Mouse (Mus musculus) forebrain, embryonic 11.5 days (tissue): ENCODE results near the gene Paqr5. TPM values are rescaled to one million over a fixed set of nuclear protein-coding genes. Genes with fewer than 3 reads are reported as not detected.
A peak's percentile ranks its signal among the peaks of the same experiment; 100 is the strongest.

Source experiments
- ATAC-seq: fragments of 200-750 bp; cut with Nextera tagmentation; replicated peaks from 2 replicates; pipeline ENCODE4 v1.8.0; 2017; ENCODE audit warnings: moderate TSS enrichment; ENCODE audit not compliant: low FRiP score
- DNase-seq: peaks from one replicate; pipeline ENCODE4 v3.0.0-alpha.2; 2017; ENCODE audit warnings: low spot score
- H3K27ac ChIP-seq: fragments of 300-500 bp; sonication (generic); 2 replicates; pipeline ENCODE4 v1.5.1; 2014; ENCODE audit warnings: low read depth, low read length
- H3K27me3 ChIP-seq: fragments of 300-500 bp; sonication (generic); 2 replicates; pipeline ENCODE4 v1.6.1; 2014; ENCODE audit warnings: mild to moderate bottlenecking, low read length, mixed read lengths; ENCODE audit not compliant: control insufficient read depth, insufficient read depth
- H3K36me3 ChIP-seq: fragments of 300-500 bp; sonication (generic); 2 replicates; pipeline ENCODE4 v1.6.1; 2014; ENCODE audit warnings: mild to moderate bottlenecking, low read length, moderate library complexity, mixed read lengths; ENCODE audit not compliant: control insufficient read depth, insufficient read depth
- H3K4me1 ChIP-seq: fragments of 300-500 bp; sonication (generic); replicated peaks from 2 replicates; pipeline ENCODE4 v1.6.1; 2014; ENCODE audit warnings: low read length, mixed read lengths; ENCODE audit not compliant: control insufficient read depth, insufficient read depth
- H3K4me2 ChIP-seq: fragments of 300-500 bp; sonication (generic); 2 replicates; pipeline ENCODE4 v1.6.1; 2014; ENCODE audit warnings: low read depth, mild to moderate bottlenecking, low read length, moderate library complexity, mixed read lengths; ENCODE audit not compliant: severe bottlenecking
- H3K4me3 ChIP-seq: fragments of 300-500 bp; sonication (generic); 2 replicates; pipeline ENCODE4 v1.5.1; 2014; ENCODE audit warnings: low read depth, low read length
- H3K9ac ChIP-seq: fragments of 300-500 bp; sonication (generic); 2 replicates; pipeline ENCODE4 v1.6.1; 2014; ENCODE audit warnings: low read length
- H3K9me3 ChIP-seq: fragments of 300-500 bp; sonication (generic); 2 replicates; pipeline ENCODE4 v1.6.1; 2016; ENCODE audit warnings: low read length, mixed read lengths; ENCODE audit not compliant: control insufficient read depth
- WGBS: fragments of 180-500 bp; shearing (Covaris S2); extraction: QIAGEN DNeasy Blood & Tissue Kit; methylation state at CpG from one replicate; pipeline ENCODE4 v1.1.7; 2014; 5-methylcytosine and 5-hydroxymethylcytosine counted together
- polyA plus RNA-seq: library from polyadenylated mRNA; unstranded; fragments of >200 nt; fragmentation: Nextera tagmentation; extraction: Ambion mirVana; gene quantifications from 2 replicates; pipeline ENCODE4 v1.2.1, GENCODE M21; 2014

Gene Paqr5
- polyA plus RNA-seq, 1 experiment from 2014 or later: 0.60 TPM

DNA sequence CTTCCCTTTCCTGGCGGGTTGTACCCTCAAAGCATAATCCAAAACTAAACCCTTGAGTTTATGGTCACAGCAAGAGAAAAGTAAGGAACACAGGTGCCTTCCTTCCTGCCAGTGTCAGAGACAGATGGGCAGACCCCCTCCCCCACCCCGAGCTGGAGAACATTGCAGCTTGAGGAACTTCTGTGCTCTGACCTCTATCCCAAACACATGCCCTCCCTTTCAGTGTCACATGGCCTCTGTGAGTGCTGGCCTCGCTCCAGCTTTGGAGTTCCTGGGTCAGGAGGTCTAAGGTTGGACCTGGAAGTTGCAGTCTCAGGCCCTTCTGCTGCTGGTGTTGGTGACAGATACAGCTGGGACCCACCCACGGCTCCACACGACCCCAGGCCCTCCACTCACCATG lies 65.9 kb downstream of the Paqr5 start:
- H3K4me2 ChIP-seq: no peak overlapping the region
- no peaks in the 10 kb centered on the region for H3K36me3 ChIP-seq
- no peaks in the 10 kb centered on the region for H3K4me1 ChIP-seq
- DNase-seq (no peak), ATAC-seq (no peak)
- no peak overlapping the region for H3K27ac ChIP-seq
- no peak overlapping the region for H3K9ac ChIP-seq
- no peak overlapping the region for H3K4me3 ChIP-seq
- H3K27me3 ChIP-seq: no peaks in the 10 kb centered on the region
- H3K9me3 ChIP-seq: no peaks in the 10 kb centered on the region
- WGBS: 71% methylated on average over 5 of the region's 5 CpGs

DNA sequence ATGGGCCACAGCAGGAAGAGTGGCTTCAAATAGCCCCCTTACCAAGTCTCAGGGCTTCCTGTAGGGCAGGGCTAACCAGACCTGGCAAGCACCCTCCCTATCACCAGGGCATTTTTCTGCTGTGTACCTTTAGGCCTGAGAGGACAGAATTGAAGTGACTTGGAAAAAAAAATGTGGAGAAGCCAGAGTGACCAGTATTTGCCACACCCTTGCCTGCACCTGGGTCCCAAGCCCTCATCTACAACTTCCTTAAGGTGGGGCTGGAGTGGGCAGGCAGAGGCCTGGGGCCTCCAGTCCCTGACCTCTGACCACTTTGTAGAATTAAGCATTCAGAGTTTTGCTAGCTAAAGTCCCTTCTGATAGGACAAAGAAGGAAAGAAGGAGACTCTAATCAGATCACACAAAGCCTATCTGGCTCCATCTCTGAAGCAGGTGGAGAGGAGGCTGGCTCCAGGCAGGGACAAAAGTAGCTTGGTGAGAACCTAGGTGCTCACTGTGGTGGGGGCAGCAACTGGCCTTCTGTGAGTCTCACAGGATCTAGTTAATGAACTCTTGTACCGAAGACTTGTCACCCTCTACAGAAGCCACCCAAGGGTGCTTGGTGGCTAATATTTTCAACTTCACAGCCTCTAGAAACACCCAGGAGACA lies 66.6 kb downstream of the Paqr5 start:
- Histone ChIP-seq H3K27ac (no peak overlapping the region), H3K27me3 (no peaks in the 10 kb centered on the region), H3K4me1 (no peaks in the 10 kb centered on the region), H3K4me3 (no peak overlapping the region), H3K36me3 (no peaks in the 10 kb centered on the region), H3K9me3 (no peaks in the 10 kb centered on the region), H3K4me2 (no peak overlapping the region), H3K9ac (no peak overlapping the region)
- DNase-seq: no peak
- ATAC-seq: no peak
- 77% methylated on average over 1 of the region's 1 CpGs for WGBS

DNA sequence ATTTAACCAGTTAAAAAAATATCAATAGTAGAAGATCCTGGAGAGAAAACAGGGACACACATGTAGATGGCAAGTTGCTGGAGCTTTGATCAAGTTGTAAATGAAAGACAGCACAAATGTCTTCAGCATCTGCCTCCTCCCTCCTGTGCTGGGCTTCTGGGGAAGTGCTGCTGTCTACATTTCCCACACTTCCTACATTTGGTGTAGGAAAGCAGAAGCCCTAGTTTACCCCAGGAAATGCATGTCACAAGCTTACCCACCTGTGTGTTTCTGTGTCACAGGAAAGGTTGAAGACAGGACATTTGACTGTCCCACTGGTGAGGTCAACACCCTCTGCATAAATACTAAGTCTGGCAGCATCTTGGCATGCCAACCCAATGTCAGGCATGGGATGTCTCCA lies 71.9 kb downstream of the Paqr5 start:
- Histone ChIP-seq H3K4me3 (no peak overlapping the region), H3K27ac (no peak overlapping the region), H3K4me1 (0 out of 2 replicates have a peak, but pooled peaks cover 1% of the 10 kb centered on the region), H3K9me3 (no peaks in the 10 kb centered on the region), H3K27me3 (no peaks in the 10 kb centered on the region), H3K9ac (no peak overlapping the region), H3K36me3 (no peaks in the 10 kb centered on the region), H3K4me2 (no peak overlapping the region)
- DNase-seq (no peak), ATAC-seq (no peak)

DNA sequence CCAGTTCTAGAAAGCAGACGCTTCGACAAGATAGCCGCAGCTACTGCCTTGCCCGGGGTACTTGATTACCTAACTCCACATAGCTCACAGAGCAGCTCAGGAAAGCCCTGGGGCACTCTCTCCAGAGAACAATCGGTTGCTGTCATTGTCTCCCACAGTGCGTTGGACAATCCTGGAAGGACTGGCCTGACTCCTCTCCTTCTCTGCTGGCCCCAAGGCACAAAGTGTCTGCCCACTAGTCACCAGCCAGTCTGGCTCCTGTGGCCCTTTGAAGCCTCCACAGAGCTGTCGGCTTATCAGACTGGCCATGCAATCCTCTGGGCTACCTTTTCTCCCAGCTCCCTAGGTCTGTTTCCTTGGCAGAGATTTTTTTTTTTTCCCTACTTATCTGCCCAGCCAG lies 74.4 kb downstream of the Paqr5 start:
- H3K27me3 ChIP-seq: no peaks in the 10 kb centered on the region
- no peaks in the 10 kb centered on the region for H3K9me3 ChIP-seq
- DNase-seq (no peak), ATAC-seq (no peak)
- H3K4me3 ChIP-seq: no peak overlapping the region
- H3K27ac ChIP-seq: no peak overlapping the region
- no peak overlapping the region for H3K9ac ChIP-seq
- H3K4me2 ChIP-seq: no peak overlapping the region
- H3K4me1 ChIP-seq: peaks cover 3% of the 10 kb centered on the region; the same call in 1 of the 2 replicates
- no peaks in the 10 kb centered on the region for H3K36me3 ChIP-seq
- WGBS: 53% methylated on average over 7 of the region's 7 CpGs

DNA sequence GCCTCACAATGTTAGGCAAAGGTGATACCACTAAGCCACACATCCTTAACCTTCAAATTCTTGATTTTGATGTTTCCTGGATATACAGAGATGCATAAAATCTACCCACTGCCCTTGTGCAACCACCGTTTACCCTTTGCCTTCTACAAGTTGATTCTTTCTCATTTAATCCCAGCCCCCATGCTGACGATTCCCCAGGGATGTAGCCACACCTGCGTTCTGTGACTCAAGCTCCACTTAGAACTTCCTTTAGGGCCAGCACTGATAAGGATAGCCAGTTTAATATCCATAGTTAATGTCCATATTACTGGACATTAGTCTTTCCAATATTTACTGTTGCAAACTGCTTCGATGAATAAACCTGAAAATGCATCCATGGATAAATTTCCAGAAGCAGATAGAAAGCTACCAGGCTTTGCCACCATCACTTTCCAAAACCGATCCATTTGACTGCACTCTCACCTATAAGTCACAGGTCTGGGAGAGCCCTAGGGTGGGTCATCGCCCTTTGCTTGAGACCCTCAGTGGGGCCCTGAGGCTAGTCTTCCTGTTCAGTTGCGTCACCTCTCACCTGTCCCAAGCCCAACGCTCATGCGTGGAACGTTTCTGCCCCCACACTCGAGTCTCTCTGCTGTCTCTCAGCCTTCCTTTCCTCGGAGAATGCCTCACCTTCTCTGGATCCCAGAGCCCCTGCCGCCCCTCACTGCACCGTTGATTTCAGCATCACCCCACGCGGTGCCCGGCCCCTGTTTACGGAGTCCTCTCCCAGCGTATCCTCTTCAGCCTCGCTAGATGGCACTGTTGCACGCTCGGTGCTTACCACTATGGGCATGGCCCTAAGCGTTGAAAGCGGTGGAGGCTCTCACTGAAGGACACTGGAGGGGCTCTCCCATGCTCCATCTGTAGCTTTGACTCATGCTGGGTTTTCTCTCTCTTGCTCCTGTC lies 79.0 kb downstream of the Paqr5 start:
- 8% methylated on average over 24 of the region's 24 CpGs for WGBS
- DNase-seq: peak; percentile 91
- H3K27ac ChIP-seq: no peak overlapping the region

DNA sequence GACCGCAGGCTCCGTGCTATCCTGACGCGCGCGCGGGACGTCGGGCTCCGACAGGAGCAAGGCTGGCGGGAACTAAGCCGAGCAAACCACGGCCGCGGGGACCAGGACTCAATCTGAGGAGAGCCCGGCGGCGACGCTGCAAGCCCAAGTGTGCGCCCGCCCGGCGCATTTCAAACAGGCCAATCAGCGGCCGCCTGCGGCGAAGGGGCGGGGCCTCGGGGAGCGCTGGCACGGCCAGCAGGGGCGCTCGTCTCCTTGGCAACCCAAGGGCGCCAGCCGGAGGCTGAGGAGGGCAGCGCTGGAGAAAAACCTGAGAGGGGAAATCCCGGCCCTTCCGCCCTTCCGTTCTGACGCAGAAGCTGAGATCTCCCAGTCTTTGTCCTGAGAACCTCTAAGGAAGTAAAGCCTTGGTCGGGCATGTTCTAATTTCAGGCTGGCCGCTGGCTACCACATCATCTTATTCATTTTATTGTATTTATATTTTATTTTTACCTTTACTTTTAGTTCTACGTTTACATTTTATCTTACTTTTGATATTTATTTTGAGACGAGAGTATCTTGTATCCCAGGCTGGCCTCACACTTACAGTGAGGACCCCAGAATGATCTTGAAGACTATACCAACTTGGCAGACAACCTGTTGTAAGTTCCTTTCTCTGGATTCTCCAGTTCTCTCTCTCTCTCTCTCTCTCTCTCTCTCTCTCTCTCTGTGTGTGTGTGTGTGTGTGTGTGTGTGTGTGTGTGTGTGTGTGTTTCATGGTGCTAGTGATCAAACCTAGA lies 79.8 kb downstream of the Paqr5 start, which contains the start of gene Kif23:
Gene Kif23 (minus strand): TSS at position 152 of the 779 bp plus-strand sequence.
- Histone ChIP-seq H3K4me3 (peak within 1 kb of the TSS; percentile 89), H3K27me3 (no peaks in the 10 kb centered on the region), H3K36me3 (peaks cover 2% of the 10 kb centered on the region; the same call in 1 of the 2 replicates), H3K9me3 (no peaks in the 10 kb centered on the region), H3K27ac (peak within 1 kb of the TSS; percentile 88), H3K4me2 (peak within 1 kb of the TSS; percentile 80), H3K4me1 (peaks cover 2% of the 10 kb centered on the region; the same call in 1 of the 2 replicates), H3K9ac (peak within 1 kb of the TSS; percentile 92)
- under 1% methylated on average over 44 of the region's 44 CpGs for WGBS
- ATAC-seq: peak; percentile 93
- peak; percentile 100 for DNase-seq

More for the DNA sequence above, 79.0 kb downstream of the Paqr5 start:
- ATAC-seq: peak; percentile 80
- Histone ChIP-seq H3K9ac (peak overlapping the region; percentile 21), H3K4me1 (peaks cover 3% of the 10 kb centered on the region; the same call in 1 of the 2 replicates), H3K9me3 (no peaks in the 10 kb centered on the region), H3K4me3 (peak overlapping the region; percentile 89), H3K36me3 (peaks cover 2% of the 10 kb centered on the region; the same call in 1 of the 2 replicates), H3K27me3 (no peaks in the 10 kb centered on the region), H3K4me2 (peak overlapping the region; percentile 80)

DNA sequence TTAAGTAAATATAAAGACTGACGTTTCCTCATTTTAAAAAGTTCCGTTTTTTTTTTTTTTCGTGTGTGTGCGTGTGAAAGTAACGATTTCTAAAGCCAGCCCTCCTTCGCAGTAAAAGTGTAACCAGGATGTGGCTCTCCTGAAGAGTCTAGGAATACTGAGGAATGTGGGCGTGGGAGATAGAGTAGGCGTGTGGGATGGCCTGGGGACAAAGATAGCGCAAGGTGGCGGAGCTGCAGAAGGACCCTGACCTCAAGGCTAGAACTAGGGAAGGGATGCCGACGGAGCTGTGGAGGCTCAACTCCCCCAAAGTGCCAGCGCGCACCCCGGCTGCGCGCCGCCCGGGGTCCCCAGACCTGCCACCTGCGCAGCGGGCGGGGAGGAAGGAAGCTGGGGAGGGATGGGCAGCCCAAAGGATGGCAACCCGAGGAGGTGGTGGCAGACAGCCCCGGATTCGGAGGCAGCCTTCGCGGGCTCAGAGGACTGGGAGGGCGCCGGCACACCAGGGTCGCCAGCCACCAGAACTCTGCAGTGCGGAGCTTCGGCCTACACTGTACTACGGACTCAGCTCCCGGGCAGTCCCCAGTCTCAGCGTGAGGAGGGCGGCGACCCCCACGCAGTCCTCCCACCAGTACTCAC lies 80.6 kb downstream of the Paqr5 start:
- peaks cover 2% of the 10 kb centered on the region; the same call in 1 of the 2 replicates for H3K36me3 ChIP-seq
- ATAC-seq (peak; percentile 84), DNase-seq (no peak)
- H3K4me3 ChIP-seq: peak overlapping the region; percentile 89
- H3K9me3 ChIP-seq: no peaks in the 10 kb centered on the region
- H3K27me3 ChIP-seq: no peaks in the 10 kb centered on the region
- peak overlapping the region; percentile 92 for H3K9ac ChIP-seq
- WGBS: under 1% methylated on average over 33 of the region's 38 CpGs
- H3K4me1 ChIP-seq: peaks cover 2% of the 10 kb centered on the region; the same call in 1 of the 2 replicates
- H3K27ac ChIP-seq: peak overlapping the region; percentile 88
- peak overlapping the region; percentile 80 for H3K4me2 ChIP-seq

DNA sequence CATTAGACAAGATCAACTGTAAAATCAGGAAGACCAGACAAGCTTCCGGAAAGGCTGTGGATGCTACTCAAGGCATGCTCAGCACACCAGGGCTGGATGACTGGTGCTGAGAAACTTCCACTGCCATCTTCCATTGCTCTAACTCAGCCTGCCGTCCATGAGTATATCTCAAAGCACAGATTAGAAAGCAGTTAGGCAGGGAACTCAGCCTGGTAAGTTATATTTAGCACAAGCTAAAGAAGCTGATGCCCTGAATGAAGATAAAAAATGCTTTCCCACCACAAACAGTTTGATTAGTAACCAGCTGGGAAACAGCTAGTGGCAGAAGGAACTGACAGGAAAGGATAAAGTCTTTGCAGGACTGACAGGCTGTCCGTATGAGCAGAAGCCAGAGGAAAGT lies 85.6 kb downstream of the Paqr5 start:
- Histone ChIP-seq H3K9me3 (no peaks in the 10 kb centered on the region), H3K4me2 (no peak overlapping the region), H3K27me3 (no peaks in the 10 kb centered on the region), H3K4me3 (no peak overlapping the region), H3K4me1 (no peaks in the 10 kb centered on the region; the same call in 1 of the 2 replicates), H3K27ac (no peak overlapping the region), H3K9ac (no peak overlapping the region), H3K36me3 (peaks cover 4% of the 10 kb centered on the region; the same call in 1 of the 2 replicates)
- DNase-seq (no peak), ATAC-seq (no peak)
- 95% methylated on average over 3 of the region's 3 CpGs for WGBS
